Mouse (Mus musculus) intestine, embryonic 14.5 days (tissue): Measurements from ENCODE around the gene Msi2. TPM values are rescaled to one million over a fixed set of nuclear protein-coding genes. Genes with fewer than 3 reads are reported as not detected.

Experiments
- ATAC-seq: fragments of 200-750 bp; cut with Nextera tagmentation; replicated peaks from 2 replicates; pipeline ENCODE4 v1.8.0; 2017; ENCODE audit warnings: low read depth, moderate number of reproducible peaks, moderate TSS enrichment, moderate library complexity; ENCODE audit not compliant: low FRiP score, low TSS enrichment
- DNase-seq: peaks from one replicate; pipeline ENCODE4 v3.0.0-alpha.2; 2018; ENCODE audit warnings: low spot score
- H3K27ac ChIP-seq: fragments of 300-500 bp; sonication (generic); 2 replicates; pipeline ENCODE4 v1.5.1; 2014; ENCODE audit warnings: low read depth, mild to moderate bottlenecking, control low read depth
- H3K27me3 ChIP-seq: fragments of 300-500 bp; sonication (generic); replicated peaks from 2 replicates; pipeline ENCODE4 v1.6.1; 2014; ENCODE audit warnings: low read length, control low read depth; ENCODE audit not compliant: control insufficient read depth, insufficient read depth
- H3K36me3 ChIP-seq: fragments of 300-500 bp; sonication (generic); 2 replicates; pipeline ENCODE4 v1.6.1; 2014; ENCODE audit warnings: low read length, control low read depth; ENCODE audit not compliant: control insufficient read depth, insufficient read depth
- H3K4me1 ChIP-seq: fragments of 300-500 bp; sonication (generic); replicated peaks from 2 replicates; pipeline ENCODE4 v1.6.1; 2014; ENCODE audit warnings: low read length, control low read depth, mixed read lengths; ENCODE audit not compliant: control insufficient read depth, insufficient read depth
- H3K4me2 ChIP-seq: fragments of 300-500 bp; sonication (generic); 2 replicates; pipeline ENCODE4 v1.6.1; 2014; ENCODE audit warnings: low read length
- H3K4me3 ChIP-seq: fragments of 300-500 bp; sonication (generic); 2 replicates; pipeline ENCODE4 v1.5.1; 2014; ENCODE audit warnings: low read depth, low read length, control low read depth, mixed read lengths
- H3K9ac ChIP-seq: fragments of 300-500 bp; sonication (generic); 2 replicates; pipeline ENCODE4 v1.6.1; 2014; ENCODE audit warnings: mild to moderate bottlenecking, low read length
- H3K9me3 ChIP-seq: fragments of 300-500 bp; sonication (generic); 2 replicates; pipeline ENCODE4 v1.6.1; 2016; ENCODE audit warnings: low read length, control low read depth; ENCODE audit not compliant: control insufficient read depth
- WGBS: fragments of 180-500 bp; shearing (Covaris S2); extraction: QIAGEN DNeasy Blood & Tissue Kit; methylation state at CpG from one replicate; pipeline ENCODE4 v1.1.7; 2014; 5-methylcytosine and 5-hydroxymethylcytosine counted together
- polyA plus RNA-seq: library from polyadenylated mRNA; unstranded; fragments of >200 nt; fragmentation: Nextera tagmentation; extraction: Ambion mirVana; gene quantifications from 2 replicates; pipeline ENCODE4 v1.2.1, GENCODE M21; 2014

The Msi2 gene
- polyA plus RNA-seq, 1 experiment from 2014 or later, result 13.6 TPM

DNA sequence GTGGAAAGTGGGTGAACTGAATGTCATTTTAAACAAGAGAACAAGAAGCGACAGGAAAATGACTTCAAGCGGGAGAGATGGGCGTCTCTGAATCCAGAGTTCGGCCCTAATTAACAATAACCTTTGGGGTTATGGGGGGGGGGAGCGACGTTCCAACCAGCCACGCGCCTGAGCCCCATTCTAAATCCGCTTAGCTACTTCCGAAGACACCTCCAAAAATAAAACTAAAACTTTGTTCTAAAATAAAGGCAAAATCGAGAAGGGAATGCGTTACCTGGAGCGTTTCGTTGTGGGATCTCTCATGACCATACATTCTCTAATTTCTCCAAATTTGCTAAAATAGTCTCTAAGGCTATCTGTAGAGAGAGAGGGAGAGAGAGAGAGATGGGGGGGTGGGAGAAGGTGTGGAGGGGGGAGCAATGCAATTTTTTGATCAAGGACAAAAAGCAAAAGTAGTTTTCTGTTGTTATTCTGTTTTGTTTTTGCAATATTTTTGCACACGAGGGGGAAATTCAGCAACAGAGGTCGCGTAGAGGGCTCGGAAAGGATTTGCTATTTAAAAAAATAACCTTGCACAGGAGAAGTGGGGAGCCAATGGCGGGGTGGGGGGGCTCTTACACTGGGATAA lies 1.2 kb downstream of the Msi2 start:
- ATAC-seq (no peak), DNase-seq (no peak)
- H3K9ac ChIP-seq, result peak overlapping the region; percentile 98
- WGBS, result under 1% methylated on average over 19 of the region's 19 CpGs
- H3K27me3 ChIP-seq, result no peaks in the 10 kb centered on the region
- H3K36me3 ChIP-seq, result peaks cover 6% of the 10 kb centered on the region
- H3K27ac ChIP-seq, result peak overlapping the region; percentile 87
- no peaks in the 10 kb centered on the region for H3K9me3 ChIP-seq
- peak overlapping the region; percentile 79 for H3K4me2 ChIP-seq
- peak overlapping the region; percentile 84 for H3K4me3 ChIP-seq
- H3K4me1 ChIP-seq, result peaks cover 44% of the 10 kb centered on the region

DNA sequence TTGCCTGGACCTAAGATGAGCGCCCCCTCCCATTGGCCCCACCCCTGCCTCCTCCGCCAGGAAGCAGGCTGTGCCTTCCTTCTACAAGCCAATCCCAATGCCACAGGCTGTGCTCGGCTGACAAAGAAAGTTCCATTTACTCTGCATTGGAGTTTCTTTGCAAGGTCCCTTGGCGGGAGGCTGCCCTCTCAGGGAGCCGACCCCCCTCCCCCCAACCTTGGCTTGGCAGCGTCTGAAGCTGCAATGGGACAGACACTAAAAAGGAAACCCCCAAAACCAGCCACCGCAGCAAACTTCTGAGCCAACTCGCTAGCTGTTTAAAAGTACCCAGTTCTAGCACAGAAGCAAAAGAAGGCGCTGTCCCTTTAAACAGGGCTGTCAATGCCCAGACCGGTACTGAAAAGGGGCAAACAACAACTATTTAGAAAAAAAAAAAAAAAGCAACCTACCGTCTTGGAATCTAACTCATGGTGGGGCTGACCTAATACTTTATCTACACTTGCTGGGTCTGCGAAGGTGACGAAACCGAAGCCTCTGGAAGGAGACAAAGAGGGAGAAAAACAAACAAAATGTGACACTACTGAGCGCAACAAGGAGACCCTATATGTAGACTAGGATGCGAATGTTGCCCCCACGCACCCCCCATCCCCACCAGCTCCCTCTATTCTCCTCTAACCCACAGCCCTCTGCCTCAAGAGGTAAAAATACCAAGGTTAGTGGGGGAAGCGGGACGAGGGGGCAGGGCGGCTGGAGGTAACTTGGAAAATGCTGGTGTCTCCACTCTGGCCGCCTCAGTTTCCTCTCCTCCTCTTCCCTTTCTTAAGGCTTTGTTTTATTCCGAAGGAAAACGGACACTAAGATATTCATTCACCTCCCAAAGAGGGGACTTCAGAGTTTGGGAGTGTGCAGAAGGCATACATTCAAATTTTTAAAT lies 2.0 kb downstream of the Msi2 start:
- DNase-seq (no peak), ATAC-seq (0 out of 2 replicates have a peak, but pooled peaks have one; percentile 32)
- peak overlapping the region; percentile 98 for H3K9ac ChIP-seq
- H3K4me3 ChIP-seq, result peak overlapping the region; percentile 84
- H3K9me3 ChIP-seq, result no peaks in the 10 kb centered on the region
- H3K27ac ChIP-seq, result peak overlapping the region; percentile 17; the same call in 1 of the 2 replicates
- peaks cover 14% of the 10 kb centered on the region for H3K36me3 ChIP-seq
- H3K4me2 ChIP-seq, result peak overlapping the region; percentile 79
- peaks cover 43% of the 10 kb centered on the region for H3K4me1 ChIP-seq
- H3K27me3 ChIP-seq, result no peaks in the 10 kb centered on the region
- WGBS, result 1% methylated on average over 23 of the region's 23 CpGs

- H3K4me1 ChIP-seq, result peaks cover 33% of the 10 kb centered on the region
- 24% methylated on average over 7 of the region's 7 CpGs for WGBS
- H3K9ac ChIP-seq, result no peak overlapping the region
- H3K4me2 ChIP-seq, result peak overlapping the region; percentile 79
- H3K27me3 ChIP-seq, result no peaks in the 10 kb centered on the region
- H3K27ac ChIP-seq, result no peak overlapping the region
- ATAC-seq, result no peak
- H3K9me3 ChIP-seq, result no peaks in the 10 kb centered on the region
- peaks cover 24% of the 10 kb centered on the region for H3K36me3 ChIP-seq
- no peak for DNase-seq
- H3K4me3 ChIP-seq, result 0 out of 2 replicates have a peak overlapping the region, but pooled peaks have one; percentile 8
These were observed 3.0 kb downstream of the Msi2 start for GRCm38 (mm10) chr11:88715299-88715698.

DNA sequence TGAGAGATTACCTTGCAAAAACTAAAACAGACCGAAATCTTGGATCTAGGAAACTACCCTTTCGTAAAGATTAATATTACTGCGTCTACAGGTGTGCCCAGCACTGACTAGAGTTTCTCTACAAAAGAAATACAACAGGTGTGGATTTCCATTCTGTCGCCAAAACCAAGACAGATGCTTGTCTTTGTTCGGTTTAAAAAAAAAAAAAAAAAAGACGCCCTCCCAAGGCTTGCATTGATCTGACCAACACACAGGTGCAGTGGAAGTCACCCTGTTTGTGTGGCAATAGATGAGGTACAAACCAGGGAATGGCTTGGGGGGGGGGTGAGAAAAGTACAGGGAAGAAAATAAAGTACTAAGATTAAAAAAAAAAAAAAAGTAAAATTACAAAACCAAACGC lies 4.2 kb downstream of the Msi2 start:
- H3K4me3 ChIP-seq, result no peak overlapping the region
- peaks cover 36% of the 10 kb centered on the region for H3K36me3 ChIP-seq
- no peak for DNase-seq
- WGBS, result 79% methylated on average over 7 of the region's 7 CpGs
- H3K9ac ChIP-seq, result no peak overlapping the region
- no peak overlapping the region for H3K27ac ChIP-seq
- no peaks in the 10 kb centered on the region for H3K27me3 ChIP-seq
- peaks cover 23% of the 10 kb centered on the region for H3K4me1 ChIP-seq
- no peak overlapping the region for H3K4me2 ChIP-seq
- no peaks in the 10 kb centered on the region for H3K9me3 ChIP-seq
- no peak for ATAC-seq

GRCm38 (mm10) chr11:88713479-88713878 lies 4.8 kb downstream of the Msi2 start:
- no peaks in the 10 kb centered on the region for H3K27me3 ChIP-seq
- no peak overlapping the region for H3K4me2 ChIP-seq
- ATAC-seq (no peak), DNase-seq (no peak)
- no peak overlapping the region for H3K27ac ChIP-seq
- H3K9ac ChIP-seq, result no peak overlapping the region
- H3K36me3 ChIP-seq, result peaks cover 41% of the 10 kb centered on the region
- peaks cover 21% of the 10 kb centered on the region for H3K4me1 ChIP-seq
- H3K4me3 ChIP-seq, result no peak overlapping the region
- H3K9me3 ChIP-seq, result no peaks in the 10 kb centered on the region
- WGBS, result 52% methylated on average over 9 of the region's 9 CpGs

- H3K36me3 ChIP-seq, result peaks cover 68% of the 10 kb centered on the region
- 86% methylated on average over 15 of the region's 15 CpGs for WGBS
- H3K4me2 ChIP-seq, result no peak overlapping the region
- DNase-seq (no peak), ATAC-seq (no peak)
- no peak overlapping the region for H3K9ac ChIP-seq
- peaks cover 8% of the 10 kb centered on the region; the same call in 1 of the 2 replicates for H3K4me1 ChIP-seq
- H3K9me3 ChIP-seq, result no peaks in the 10 kb centered on the region
- no peak overlapping the region for H3K4me3 ChIP-seq
- H3K27me3 ChIP-seq, result no peaks in the 10 kb centered on the region
- no peak overlapping the region for H3K27ac ChIP-seq
These were observed 8.3 kb downstream of the Msi2 start for GRCm38 (mm10) chr11:88709876-88710614.

- H3K36me3 ChIP-seq, result peaks cover 70% of the 10 kb centered on the region
- DNase-seq (no peak), ATAC-seq (no peak)
- no peak overlapping the region for H3K4me2 ChIP-seq
- peaks cover 13% of the 10 kb centered on the region for H3K4me1 ChIP-seq
- H3K9me3 ChIP-seq, result no peaks in the 10 kb centered on the region
- no peak overlapping the region for H3K27ac ChIP-seq
- 58% methylated on average over 11 of the region's 11 CpGs for WGBS
- H3K27me3 ChIP-seq, result no peaks in the 10 kb centered on the region
- no peak overlapping the region for H3K9ac ChIP-seq
- no peak overlapping the region for H3K4me3 ChIP-seq
These were observed 11.0 kb downstream of the Msi2 start for GRCm38 (mm10) chr11:88707228-88707775.

- H3K36me3 ChIP-seq, result peaks cover 65% of the 10 kb centered on the region
- H3K27ac ChIP-seq, result no peak overlapping the region
- H3K9me3 ChIP-seq, result no peaks in the 10 kb centered on the region
- no peak overlapping the region for H3K4me2 ChIP-seq
- H3K9ac ChIP-seq, result no peak overlapping the region
- no peak overlapping the region for H3K4me3 ChIP-seq
- H3K27me3 ChIP-seq, result no peaks in the 10 kb centered on the region
- peaks cover 19% of the 10 kb centered on the region for H3K4me1 ChIP-seq
- ATAC-seq (no peak), DNase-seq (no peak)
- WGBS, result 80% methylated on average over 10 of the region's 10 CpGs
These were observed 13.6 kb downstream of the Msi2 start for GRCm38 (mm10) chr11:88704688-88705087.
